Mouse (Mus musculus): ENCODE results near the gene C2cd4c.

- TF ChIP-seq CTCF (conservative IDR thresholded peaks at IDR 0.05; ENCODE audit: low read length) (no peak), NANOG (IDR thresholded peaks at IDR 0.05; ENCODE audit: borderline replicate concordance, low read length) (no peak), POU5F1 (IDR thresholded peaks at IDR 0.05; ENCODE audit: borderline replicate concordance, low read length) (no peak)
Observed at GRCm38 (mm10) chr10:79574796-79575195, 39.0 kb downstream of the C2cd4c start.

Measured in E14TG2a.4 (cell line).